Mouse (Mus musculus) testis, postnatal 14 days (tissue): ENCODE data around the gene Plekhg5.
A peak's percentile ranks its signal among the peaks of the same experiment; 100 is the strongest.

Experiments used
- DNase-seq: peaks from one replicate; pipeline ENCODE4 v3.0.0; 2021; ENCODE audit warnings: low spot score

Gene Plekhg5

DNA sequence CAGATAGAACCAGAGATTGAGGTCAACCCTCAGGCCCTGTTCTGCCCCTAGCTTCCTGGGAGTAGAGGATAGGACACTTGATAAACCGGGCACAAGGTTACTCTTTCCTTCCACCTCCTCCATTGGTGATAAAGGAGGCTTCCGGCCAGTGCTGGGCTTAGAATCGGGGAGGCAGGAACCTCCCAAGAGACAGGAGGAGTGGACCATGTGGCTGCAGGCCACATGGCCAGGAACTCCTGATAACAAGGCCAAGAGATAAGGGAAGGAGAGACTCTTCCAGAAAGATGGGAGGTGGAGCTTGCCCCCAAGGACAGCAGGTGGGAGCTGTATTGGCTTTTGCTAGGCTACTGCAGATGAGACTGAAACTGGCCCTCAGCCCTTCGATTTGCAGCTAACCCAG, 78.2 kb downstream of the Plekhg5 start:
- peak; percentile 77 for DNase-seq

DNA sequence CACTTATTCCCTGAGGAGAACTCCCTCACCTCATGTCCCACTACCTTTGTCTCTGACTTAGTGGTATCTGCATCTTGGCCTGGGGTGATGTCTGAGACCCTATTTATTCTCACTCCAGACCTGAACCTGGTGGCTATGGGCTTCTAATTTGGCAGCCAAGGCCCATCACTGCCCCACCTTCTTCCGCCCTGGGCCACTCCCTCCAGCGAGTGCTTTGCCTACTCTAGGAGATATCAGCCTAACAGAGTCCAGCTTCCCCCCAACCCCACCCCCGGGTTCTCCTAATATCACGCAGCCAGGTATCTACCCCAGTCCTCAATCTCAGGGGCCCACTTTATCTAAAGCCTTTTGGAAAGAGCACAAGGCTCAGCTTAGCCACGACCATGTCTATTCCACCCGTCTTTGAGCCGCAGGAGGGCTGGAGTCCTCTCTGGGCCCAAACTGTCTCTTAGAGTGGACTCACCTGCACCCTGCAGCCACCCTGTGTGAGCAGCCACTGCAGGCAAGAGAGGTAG, 79.2 kb downstream of the Plekhg5 start:
- DNase-seq = no peak

DNA sequence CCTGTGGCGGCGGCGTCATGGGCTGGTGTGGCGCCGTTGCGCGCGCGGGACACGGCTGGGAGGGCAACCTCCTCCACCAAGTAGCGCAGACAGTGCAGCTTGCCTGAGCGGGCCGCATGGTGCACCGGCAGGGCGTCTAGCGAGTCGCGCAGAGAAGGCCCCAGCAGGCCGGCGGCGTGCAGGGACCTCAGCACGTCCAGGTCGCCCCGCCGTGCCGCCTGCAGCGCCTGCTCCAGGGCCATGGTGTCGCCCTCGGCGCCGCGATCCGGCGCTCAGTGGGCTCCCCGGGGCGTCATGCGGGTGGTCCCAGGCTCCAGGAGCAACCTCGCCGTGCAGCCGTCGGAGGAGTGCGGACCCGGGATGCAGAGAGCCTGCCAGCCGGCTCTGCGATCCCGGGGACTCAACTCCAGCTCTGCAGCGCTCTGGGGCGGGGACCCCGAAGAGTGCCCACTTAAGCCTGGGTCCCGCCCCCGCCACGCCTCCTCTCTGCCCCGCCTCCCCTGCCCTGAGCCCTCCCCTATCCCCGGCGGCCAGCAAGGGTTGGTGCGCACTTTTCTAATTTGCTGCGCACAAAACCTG, 79.8 kb downstream of the Plekhg5 start, which contains the start of gene Espn:
TSS of gene Espn (minus strand) at position 406 of the 579 bp plus-strand sequence.
- DNase-seq = peak; percentile 75

DNA sequence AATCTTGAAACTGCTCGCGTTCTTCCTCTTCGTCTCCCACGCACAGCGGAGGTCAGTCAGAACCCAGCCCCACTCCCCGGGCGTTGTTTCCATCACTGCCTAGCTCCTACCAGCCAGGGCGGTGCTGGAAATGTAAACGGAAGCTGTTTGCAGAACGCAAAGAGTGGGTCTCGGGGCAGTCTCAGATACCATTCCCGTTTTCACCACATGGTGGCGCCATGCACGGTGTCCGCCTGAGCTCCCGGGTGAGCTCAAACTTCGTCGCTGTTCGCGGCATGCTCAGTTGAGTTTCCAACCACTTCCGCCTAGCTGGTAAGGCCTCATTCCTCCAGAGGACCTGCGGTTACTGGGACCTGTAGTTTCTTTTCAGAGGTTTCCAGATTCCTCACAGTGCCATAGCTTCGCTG, 81.5 kb downstream of the Plekhg5 start:
- peak; percentile 84 for DNase-seq

DNA sequence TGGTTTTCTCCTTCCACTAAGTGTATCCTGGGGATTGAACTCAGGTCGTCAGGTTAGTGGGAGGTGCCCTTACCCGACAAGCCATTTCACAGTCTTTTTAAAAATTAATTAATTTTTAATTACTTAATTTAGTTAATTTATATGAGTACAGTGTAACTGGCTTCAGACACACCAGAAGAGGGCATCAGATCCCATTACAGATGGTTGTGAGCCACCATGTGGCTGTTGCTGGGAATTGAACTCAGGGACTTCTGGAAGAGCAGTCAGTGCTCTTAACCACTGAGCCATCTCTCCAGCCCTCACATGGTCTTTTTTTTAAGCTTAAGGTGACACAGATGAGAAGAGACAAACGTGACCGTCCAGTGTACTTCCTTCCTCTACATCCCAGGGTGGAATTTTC, 82.7 kb downstream of the Plekhg5 start:
- DNase-seq = no peak

DNA sequence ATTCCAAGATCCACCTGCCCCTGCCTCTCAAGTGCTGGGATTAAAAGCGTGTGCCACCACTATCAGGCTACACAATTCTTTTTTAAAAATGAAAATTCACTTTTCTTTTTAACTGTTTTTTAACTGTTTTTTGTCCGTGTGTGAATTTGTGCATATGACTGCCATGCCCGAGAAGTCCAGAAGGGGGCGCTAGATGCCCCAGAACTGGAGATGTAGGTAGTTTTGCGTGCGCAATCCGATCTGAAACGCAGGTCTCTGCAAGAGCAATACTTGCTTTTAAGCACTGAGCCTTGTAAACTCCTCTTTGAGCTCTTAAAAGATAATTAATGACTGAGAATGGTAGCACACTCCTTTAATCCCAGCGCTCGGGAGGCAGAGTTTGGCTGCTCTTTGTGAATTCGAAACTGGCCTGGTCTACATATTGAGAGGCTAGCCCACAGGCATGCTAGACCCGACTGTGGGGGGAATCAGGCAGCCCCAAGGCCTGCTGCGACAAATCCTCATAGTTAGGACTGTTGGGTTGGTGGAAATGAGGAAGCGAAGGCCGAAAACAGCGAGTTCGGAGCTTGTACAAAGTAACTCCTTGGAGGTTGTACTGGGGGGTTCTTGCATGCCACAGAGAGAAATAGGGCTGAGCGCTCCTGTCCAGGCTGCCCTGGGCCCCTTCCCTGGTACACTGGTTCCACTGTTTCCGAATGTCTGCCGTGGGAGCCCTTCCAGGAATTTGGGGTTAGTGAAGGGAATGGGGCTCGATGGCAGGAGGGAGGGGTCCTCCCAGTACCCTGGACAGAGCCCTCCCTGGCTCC, 85.7 kb downstream of the Plekhg5 start:
- no peak for DNase-seq

DNA sequence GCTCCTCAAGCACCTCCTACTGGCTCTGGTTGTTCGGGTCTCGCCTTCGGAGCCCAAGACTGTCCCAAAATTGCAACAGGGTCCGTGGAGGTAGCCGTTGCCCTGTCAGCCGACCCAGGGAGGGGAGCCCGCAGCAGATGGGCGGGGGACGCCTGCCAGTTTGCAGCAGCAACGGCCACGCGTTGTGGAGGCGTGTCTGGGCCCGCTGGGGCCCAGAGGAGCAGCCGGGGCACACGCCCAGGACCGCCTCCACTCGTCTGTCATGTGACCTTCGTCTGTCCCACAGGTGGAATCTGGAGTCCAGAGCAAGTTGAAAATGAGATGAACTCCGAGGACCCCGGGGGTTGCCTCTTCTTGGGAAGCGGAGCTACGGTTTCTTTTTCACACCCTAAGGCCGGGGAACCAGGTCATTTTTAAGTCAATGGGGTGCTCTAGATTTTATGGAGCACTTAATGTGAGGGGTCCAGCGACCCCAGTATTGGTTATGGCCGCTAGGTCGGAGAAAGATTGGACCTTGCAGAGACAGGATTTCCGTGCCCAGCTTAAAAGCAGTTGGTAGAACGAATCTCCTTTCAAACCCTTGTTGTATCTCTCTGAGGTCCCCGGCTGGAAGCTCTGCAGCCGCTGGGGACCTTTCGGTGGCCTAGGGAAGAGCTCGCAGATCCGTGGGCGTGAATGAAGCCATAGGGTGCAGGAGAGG, 86.4 kb downstream of the Plekhg5 start, which contains the start of gene Hes2:
TSS of gene Hes2 (plus strand) at position 283 of the 700 bp plus-strand sequence.
- no peak for DNase-seq

DNA sequence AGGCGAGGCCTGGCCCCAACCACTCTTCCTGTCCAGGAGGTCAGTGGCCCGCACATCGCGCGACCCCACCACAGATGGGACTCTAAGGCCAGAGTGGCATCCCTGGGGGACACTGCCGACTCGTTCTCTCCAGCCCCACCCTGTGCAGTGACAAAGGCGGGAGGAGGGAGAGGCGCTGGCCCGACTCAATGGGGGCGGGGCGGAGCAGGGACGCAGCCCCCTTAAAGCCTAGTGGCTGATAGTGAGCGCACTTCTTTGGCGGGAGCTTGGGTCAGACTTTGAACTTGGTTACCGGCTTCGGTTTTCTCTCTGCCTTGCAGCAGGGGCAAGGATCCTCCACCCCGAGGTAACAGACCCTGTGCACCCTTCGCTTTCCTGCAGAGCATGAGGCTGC, 87.0 kb downstream of the Plekhg5 start:
- DNase-seq = no peak

DNA sequence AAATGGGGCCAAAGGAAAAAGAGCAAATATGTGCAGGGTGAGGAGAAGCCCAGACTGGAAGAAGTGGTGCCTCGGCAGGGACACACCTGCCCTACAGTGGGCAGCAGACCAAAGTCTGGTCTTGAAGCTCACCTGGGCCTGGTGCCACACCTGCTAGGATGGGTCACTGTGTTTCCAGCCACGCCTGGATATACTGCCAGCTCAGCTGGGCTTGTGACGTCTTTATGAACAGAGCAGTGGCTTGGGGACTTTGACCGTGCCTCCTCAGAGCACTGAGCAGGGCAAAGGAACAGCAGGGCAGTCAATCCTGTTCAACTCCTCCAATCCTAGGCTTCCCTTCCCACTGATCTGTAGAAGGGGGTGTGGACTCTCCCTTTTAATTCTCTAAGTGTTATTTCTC, 88.5 kb downstream of the Plekhg5 start:
- DNase-seq = no peak

DNA sequence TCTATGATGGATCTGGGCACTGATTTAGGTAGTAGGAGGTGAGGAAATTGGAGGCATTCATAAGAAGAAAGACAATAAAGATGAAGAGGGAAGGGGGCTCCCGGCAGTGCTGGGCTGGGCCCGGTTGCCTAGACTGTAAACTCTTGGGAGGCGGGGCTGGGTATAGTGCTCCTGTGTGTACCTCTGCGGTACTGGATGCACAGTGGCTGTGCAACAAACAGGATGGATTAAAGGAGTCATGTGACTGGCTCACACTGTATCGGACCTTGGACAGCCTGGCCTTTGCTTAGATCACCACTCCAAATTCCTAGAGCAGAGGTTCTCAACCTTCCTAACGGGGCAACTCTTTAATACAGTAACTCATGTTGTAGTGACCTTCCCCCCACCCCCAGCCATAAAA, 89.3 kb downstream of the Plekhg5 start:
- no peak for DNase-seq

DNA sequence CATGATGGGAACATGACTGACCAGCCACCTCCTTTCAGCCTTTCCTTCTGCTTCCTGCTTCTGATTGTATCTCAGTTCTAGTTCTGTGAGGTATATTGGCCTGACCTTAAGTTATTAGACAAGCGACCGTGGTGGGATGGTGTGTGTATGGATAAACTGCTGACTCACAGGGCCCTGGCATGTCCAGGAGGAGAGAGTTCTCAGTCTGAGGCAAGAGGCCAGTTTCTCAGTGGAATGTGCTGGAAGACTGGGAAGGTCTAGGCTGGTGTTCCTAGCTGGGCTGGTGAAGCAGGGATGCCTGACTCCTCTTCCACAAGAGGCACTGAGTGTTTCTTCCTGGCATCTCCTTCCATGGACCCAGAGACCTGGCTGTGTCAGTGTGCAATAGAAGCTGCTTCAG, 90.5 kb downstream of the Plekhg5 start:
- no peak for DNase-seq
